Mouse (Mus musculus) inflammation-experienced regulatory T-cells, adult 6 months (primary cell): Measurements from ENCODE around the gene D13Ertd608e. TPM values are rescaled to one million over a fixed set of nuclear protein-coding genes. Genes with fewer than 3 reads are reported as not detected.

ENCODE experiments used
- polyA plus RNA-seq, 3 experiments: library from polyadenylated mRNA; unstranded; fragments of 100-300 nt; shearing (Covaris generic); gene quantifications; one replicate each; pipeline ENCODE4 v1.2.1; 2017

D13Ertd608e gene
- polyA plus RNA-seq, 3 experiments from 2014 or later: not detected

Other genes with a start within 250 kb of the D13Ertd608e start
- under 1 TPM in 1 of 3 experiments, not detected in 2; 0.20 TPM for gene Ccl28, start 212.2 kb upstream of the D13Ertd608e start, polyA plus RNA-seq
- gene Hmgcs1, start 145.6 kb upstream of the D13Ertd608e start, polyA plus RNA-seq: 10 to 100 TPM; 33.6 to 46.6 (median 44.9) TPM
- gene Nim1k, start 80.1 kb upstream of the D13Ertd608e start, polyA plus RNA-seq: under 1 TPM; 0.52 to 0.77 (median 0.68) TPM
- 10 to 100 TPM; 20.9 to 24.2 (median 21.7) TPM for gene Zfp131, start 45.1 kb upstream of the D13Ertd608e start, polyA plus RNA-seq
- gene AF067063, start 5.8 kb upstream of the D13Ertd608e start, polyA plus RNA-seq: not detected
- not detected for gene Tcstv1, start 58.8 kb downstream of the D13Ertd608e start, polyA plus RNA-seq
- not detected for gene Gm21761, start 93.3 kb downstream of the D13Ertd608e start, polyA plus RNA-seq
- gene B020031M17Rik, start 114.8 kb downstream of the D13Ertd608e start, polyA plus RNA-seq: not detected
- not detected for gene Gm36079, start 191.0 kb downstream of the D13Ertd608e start, polyA plus RNA-seq
- gene Gm21188, start 216.2 kb downstream of the D13Ertd608e start, polyA plus RNA-seq: under 1 TPM in 2 of 3 experiments, not detected in 1; 0.21 to 0.87 TPM